Mouse (Mus musculus): ENCODE results near the gene Ndufa3. TPM values are rescaled to one million over a fixed set of nuclear protein-coding genes. Genes with fewer than 3 reads are reported as not detected.
"Not testable (repeated sequence)": the region's sequence is repeated elsewhere in the genome, so short reads cannot be mapped to it uniquely, and the experiment has no call there.

Gene Ndufa3
- polyA plus RNA-seq, 1 experiment from 2014 or later = 398 TPM

DNA sequence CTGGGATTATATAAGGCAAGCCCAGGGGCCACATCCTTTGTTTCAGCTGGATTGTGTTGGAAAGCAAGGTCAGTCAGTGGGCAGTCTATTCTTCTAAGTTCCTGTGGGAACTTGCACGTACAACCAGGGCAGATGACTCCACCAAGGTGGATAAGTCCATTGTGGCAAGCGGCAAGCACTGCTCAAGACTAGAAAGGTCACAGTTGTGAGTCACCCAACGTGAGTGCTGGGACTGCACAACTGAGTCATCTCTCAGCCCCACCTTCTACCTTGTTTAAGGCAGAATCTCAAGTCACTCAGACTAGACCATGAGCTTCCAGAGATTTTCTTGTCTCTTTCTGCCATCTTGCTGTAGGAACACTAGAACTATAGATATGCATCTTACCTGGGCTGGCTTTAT lies 26.6 kb upstream of the Ndufa3 start:
- Histone ChIP-seq H3K36me3 (replicated peaks) (no peaks in the 10 kb centered on the region), H3K9me3 (0 out of 2 replicates have a peak, but pooled peaks cover 2% of the 10 kb centered on the region), H3K4me1 (no peaks in the 10 kb centered on the region), H3K27me3 (replicated peaks; ENCODE audit: low read depth, poor library complexity, severe bottlenecking) (no peaks in the 10 kb centered on the region), H3K27ac (replicated peaks) (no peak overlapping the region), H3K4me3 (no peak overlapping the region)
- no peak for DNase-seq (ENCODE audit: low spot score)
- 82% methylated on average over 3 of the region's 3 CpGs for WGBS

DNA sequence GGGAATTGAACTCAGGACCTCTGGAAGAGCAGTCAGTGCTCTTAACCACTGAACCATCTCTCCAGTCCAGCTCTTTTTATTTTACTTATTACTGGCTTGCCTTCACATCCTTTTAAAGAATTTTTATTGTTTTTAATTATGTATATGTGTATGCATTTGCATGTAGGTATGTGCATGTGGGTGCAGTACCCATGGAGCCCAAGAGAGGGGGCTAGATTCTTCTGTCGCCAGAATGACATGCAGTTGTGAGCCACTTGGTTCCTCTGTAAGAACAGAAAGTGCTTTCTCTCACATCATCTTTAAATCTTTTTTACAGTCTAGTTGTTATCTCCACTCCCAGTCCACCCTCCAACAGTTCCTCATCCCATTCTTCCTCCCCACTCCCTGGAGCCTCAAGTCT lies 25.6 kb upstream of the Ndufa3 start:
- 69% methylated on average over 1 of the region's 1 CpGs for WGBS
- H3K4me3 ChIP-seq = no peak overlapping the region
- H3K9me3 ChIP-seq = 0 out of 2 replicates have a peak, but pooled peaks cover 2% of the 10 kb centered on the region
- no peak overlapping the region for H3K27ac ChIP-seq (replicated peaks)
- H3K4me1 ChIP-seq = no peaks in the 10 kb centered on the region
- H3K36me3 ChIP-seq (replicated peaks) = no peaks in the 10 kb centered on the region
- DNase-seq (ENCODE audit: low spot score) = no peak
- H3K27me3 ChIP-seq (replicated peaks; ENCODE audit: low read depth, poor library complexity, severe bottlenecking) = no peaks in the 10 kb centered on the region

GRCm38 (mm10) chr7:3593855-3594254 lies 23.3 kb upstream of the Ndufa3 start:
- Histone ChIP-seq H3K36me3 (replicated peaks) (no peaks in the 10 kb centered on the region), H3K27ac (replicated peaks) (no peak overlapping the region), H3K4me3 (no peak overlapping the region), H3K9me3 (0 out of 2 replicates have a peak, but pooled peaks cover 2% of the 10 kb centered on the region), H3K27me3 (replicated peaks; ENCODE audit: low read depth, poor library complexity, severe bottlenecking) (no peaks in the 10 kb centered on the region), H3K4me1 (no peaks in the 10 kb centered on the region)
- DNase-seq (ENCODE audit: low spot score) = no peak

DNA sequence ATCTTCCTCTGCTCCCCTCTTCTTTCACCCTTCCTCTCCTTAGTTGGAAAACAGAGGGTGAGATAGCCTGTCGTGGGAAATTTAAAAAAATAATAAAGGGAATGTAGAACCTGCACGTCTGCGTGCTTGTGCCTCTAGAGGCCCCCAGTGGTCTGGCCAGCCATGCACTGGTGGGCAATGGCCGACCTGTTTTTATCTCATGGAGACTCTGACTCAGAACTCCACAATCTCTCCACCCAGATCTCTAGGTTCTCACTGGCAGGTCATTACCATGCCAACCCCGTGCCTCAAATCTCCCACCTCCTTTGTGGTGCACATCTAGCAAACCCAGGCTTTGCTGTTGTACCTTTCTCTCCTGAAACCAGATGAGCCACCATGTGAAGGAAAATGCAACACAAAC lies 22.5 kb upstream of the Ndufa3 start:
- 25% methylated on average over 5 of the region's 5 CpGs for WGBS

GRCm38 (mm10) chr7:3595146-3595545 lies 22.0 kb upstream of the Ndufa3 start:
- Histone ChIP-seq H3K4me3 (peak overlapping the region; percentile 32; the same call in 1 of the 2 replicates), H3K36me3 (replicated peaks) (no peaks in the 10 kb centered on the region), H3K4me1 (no peaks in the 10 kb centered on the region), H3K27me3 (replicated peaks; ENCODE audit: low read depth, poor library complexity, severe bottlenecking) (no peaks in the 10 kb centered on the region), H3K27ac (replicated peaks) (no peak overlapping the region), H3K9me3 (0 out of 2 replicates have a peak, but pooled peaks cover 2% of the 10 kb centered on the region)
- DNase-seq (ENCODE audit: low spot score) = peak; percentile 12
- WGBS = 22% methylated on average over 9 of the region's 9 CpGs

More for the DNA sequence above, 22.5 kb upstream of the Ndufa3 start:
- Histone ChIP-seq H3K27me3 (replicated peaks; ENCODE audit: low read depth, poor library complexity, severe bottlenecking) (no peaks in the 10 kb centered on the region), H3K4me3 (peak overlapping the region; percentile 32; the same call in 1 of the 2 replicates), H3K36me3 (replicated peaks) (no peaks in the 10 kb centered on the region), H3K4me1 (no peaks in the 10 kb centered on the region), H3K27ac (replicated peaks) (no peak overlapping the region), H3K9me3 (0 out of 2 replicates have a peak, but pooled peaks cover 2% of the 10 kb centered on the region)
- DNase-seq (ENCODE audit: low spot score) = no peak

GRCm38 (mm10) chr7:3597755-3598154 lies 19.4 kb upstream of the Ndufa3 start:
- not testable (repeated sequence) for H3K4me1 ChIP-seq; H3K36me3 ChIP-seq (replicated peaks); H3K4me3 ChIP-seq; H3K27me3 ChIP-seq (replicated peaks; ENCODE audit: low read depth, poor library complexity, severe bottlenecking); H3K27ac ChIP-seq (replicated peaks); H3K9me3 ChIP-seq; DNase-seq (ENCODE audit: low spot score)
- WGBS = 67% methylated on average over 1 of the region's 1 CpGs

GRCm38 (mm10) chr7:3601119-3601518 lies 16.1 kb upstream of the Ndufa3 start:
- DNase-seq (ENCODE audit: low spot score) = peak; percentile 63
- Histone ChIP-seq H3K36me3 (replicated peaks) (no peaks in the 10 kb centered on the region), H3K27ac (replicated peaks) (no peak overlapping the region), H3K4me3 (no peak overlapping the region), H3K27me3 (replicated peaks; ENCODE audit: low read depth, poor library complexity, severe bottlenecking) (no peaks in the 10 kb centered on the region), H3K4me1 (no peaks in the 10 kb centered on the region; the same call in 1 of the 2 replicates), H3K9me3 (no peaks in the 10 kb centered on the region)
- 26% methylated on average over 4 of the region's 4 CpGs for WGBS

GRCm38 (mm10) chr7:3606798-3607197 lies 10.4 kb upstream of the Ndufa3 start:
- Histone ChIP-seq H3K4me1 (no peaks in the 10 kb centered on the region; the same call in 1 of the 2 replicates), H3K4me3 (no peak overlapping the region), H3K27ac (replicated peaks) (no peak overlapping the region), H3K27me3 (replicated peaks; ENCODE audit: low read depth, poor library complexity, severe bottlenecking) (no peaks in the 10 kb centered on the region), H3K36me3 (replicated peaks) (no peaks in the 10 kb centered on the region), H3K9me3 (no peaks in the 10 kb centered on the region)
- whole genome bisulfite sequencing = 13% methylated on average over 2 of the region's 2 CpGs
- DNase-seq (ENCODE audit: low spot score) = no peak

- Histone ChIP-seq H3K4me1 (no peaks in the 10 kb centered on the region; the same call in 1 of the 2 replicates), H3K4me3 (no peak overlapping the region), H3K9me3 (no peaks in the 10 kb centered on the region), H3K27ac (replicated peaks) (no peak overlapping the region), H3K27me3 (replicated peaks; ENCODE audit: low read depth, poor library complexity, severe bottlenecking) (no peaks in the 10 kb centered on the region), H3K36me3 (replicated peaks) (no peaks in the 10 kb centered on the region)
- 88% methylated on average over 6 of the region's 6 CpGs for WGBS
- no peak for DNase-seq (ENCODE audit: low spot score)
These were observed 9.8 kb upstream of the Ndufa3 start for GRCm38 (mm10) chr7:3607391-3607790.

DNA sequence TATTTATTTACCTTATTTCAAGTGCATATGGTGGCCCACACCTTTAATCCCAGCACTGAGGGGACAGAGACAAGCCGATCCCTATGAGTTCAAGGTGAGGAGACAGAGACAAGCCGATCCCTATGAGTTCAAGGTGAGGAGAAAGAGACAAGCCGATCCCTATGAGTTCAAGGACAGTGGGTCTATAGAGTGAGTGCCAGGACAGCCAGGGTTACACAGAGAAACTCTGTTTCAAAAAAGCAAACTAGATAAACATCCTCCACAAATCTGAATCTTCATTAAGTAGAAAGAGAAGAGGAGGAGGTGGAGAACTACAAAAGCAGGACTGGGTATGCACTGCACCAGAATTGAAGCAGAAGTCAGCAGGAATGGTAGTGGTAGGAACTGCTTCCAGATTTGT lies 8.5 kb upstream of the Ndufa3 start:
- H3K27ac ChIP-seq (replicated peaks) = no peak overlapping the region
- 89% methylated on average over 3 of the region's 3 CpGs for WGBS
- no peak for DNase-seq (ENCODE audit: low spot score)

DNA sequence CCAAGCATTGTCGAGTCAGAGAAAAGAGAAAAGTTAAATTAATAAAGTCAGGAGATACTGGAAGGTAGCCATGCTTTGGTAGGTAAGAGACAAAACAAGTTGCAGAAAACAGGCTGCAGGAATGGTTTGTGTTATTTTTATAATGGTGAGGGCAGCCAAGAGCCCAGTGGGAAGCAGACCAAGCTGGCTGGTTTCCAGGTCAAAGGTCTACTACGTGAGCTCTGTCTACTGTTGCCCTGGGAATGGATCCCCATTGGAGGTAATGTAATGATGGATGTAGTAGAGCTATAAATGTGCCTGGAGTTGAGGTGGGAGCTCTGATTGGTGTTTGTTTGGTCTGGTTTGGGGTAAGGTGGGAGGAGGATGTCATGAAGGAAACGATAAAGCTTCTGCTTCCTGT lies 8.1 kb upstream of the Ndufa3 start:
- no peaks in the 10 kb centered on the region for H3K9me3 ChIP-seq
- 74% methylated on average over 3 of the region's 3 CpGs for WGBS
- H3K36me3 ChIP-seq (replicated peaks) = no peaks in the 10 kb centered on the region
- no peaks in the 10 kb centered on the region for H3K27me3 ChIP-seq (replicated peaks; ENCODE audit: low read depth, poor library complexity, severe bottlenecking)
- H3K27ac ChIP-seq (replicated peaks) = no peak overlapping the region
- H3K4me1 ChIP-seq = no peaks in the 10 kb centered on the region
- H3K4me3 ChIP-seq = no peak overlapping the region
- DNase-seq (ENCODE audit: low spot score) = no peak

More for the DNA sequence above, 8.5 kb upstream of the Ndufa3 start:
- Histone ChIP-seq H3K4me3 (no peak overlapping the region), H3K27me3 (replicated peaks; ENCODE audit: low read depth, poor library complexity, severe bottlenecking) (no peaks in the 10 kb centered on the region), H3K36me3 (replicated peaks) (no peaks in the 10 kb centered on the region), H3K9me3 (no peaks in the 10 kb centered on the region), H3K4me1 (no peaks in the 10 kb centered on the region; the same call in 1 of the 2 replicates)

DNA sequence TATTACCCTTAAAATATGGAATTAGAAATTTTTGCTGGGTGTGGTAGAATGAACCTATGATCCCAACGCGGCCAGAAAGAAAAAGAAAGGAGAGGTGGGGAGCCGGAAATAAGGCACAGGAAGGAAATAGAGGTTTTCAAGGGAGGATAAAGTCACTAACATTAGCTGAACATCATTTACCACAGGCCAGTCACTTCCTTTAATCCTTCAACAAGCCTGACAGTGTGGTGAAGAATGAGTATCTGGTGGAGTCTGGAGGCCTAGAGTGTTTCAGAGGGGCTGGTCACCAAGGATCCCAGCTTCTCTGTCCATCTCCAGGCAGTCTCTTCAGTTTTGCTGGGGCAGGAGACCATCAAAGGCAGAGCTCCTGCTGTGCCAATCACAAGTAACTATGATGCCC lies 6.7 kb upstream of the Ndufa3 start:
- Histone ChIP-seq H3K4me3 (no peak overlapping the region), H3K36me3 (replicated peaks) (no peaks in the 10 kb centered on the region), H3K4me1 (no peaks in the 10 kb centered on the region), H3K27ac (replicated peaks) (no peak overlapping the region), H3K27me3 (replicated peaks; ENCODE audit: low read depth, poor library complexity, severe bottlenecking) (no peaks in the 10 kb centered on the region), H3K9me3 (no peaks in the 10 kb centered on the region)
- no peak for DNase-seq (ENCODE audit: low spot score)
- 90% methylated on average over 3 of the region's 3 CpGs for WGBS

DNA sequence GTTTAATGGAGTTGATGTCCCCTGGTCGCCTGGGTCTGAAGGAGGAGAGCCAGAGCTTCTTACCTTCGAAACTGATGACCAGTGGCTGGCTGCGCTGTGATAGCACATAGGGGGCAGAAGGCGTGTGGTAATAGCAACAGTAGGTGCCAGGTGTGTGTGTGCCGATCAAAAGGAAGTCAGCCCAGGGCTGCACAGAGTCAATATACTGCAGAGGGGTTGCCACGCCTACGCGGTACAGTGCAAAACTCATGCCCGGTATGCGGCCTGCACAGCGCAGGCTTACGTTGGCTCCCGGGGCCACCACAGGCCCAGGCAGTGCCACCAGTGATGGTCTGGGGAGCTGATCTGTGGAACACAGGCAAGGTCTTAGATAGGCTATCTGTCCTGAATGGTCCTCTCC lies 6.2 kb upstream of the Ndufa3 start:
- no peak overlapping the region for H3K4me3 ChIP-seq
- no peaks in the 10 kb centered on the region for H3K9me3 ChIP-seq
- no peak overlapping the region for H3K27ac ChIP-seq (replicated peaks)
- no peaks in the 10 kb centered on the region for H3K27me3 ChIP-seq (replicated peaks; ENCODE audit: low read depth, poor library complexity, severe bottlenecking)
- 90% methylated on average over 13 of the region's 13 CpGs for WGBS
- H3K4me1 ChIP-seq = no peaks in the 10 kb centered on the region
- H3K36me3 ChIP-seq (replicated peaks) = no peaks in the 10 kb centered on the region
- no peak for DNase-seq (ENCODE audit: low spot score)

- DNase-seq (ENCODE audit: low spot score) = no peak
- no peak overlapping the region for H3K27ac ChIP-seq (replicated peaks)
- peaks cover 5% of the 10 kb centered on the region for H3K36me3 ChIP-seq (replicated peaks)
- 79% methylated on average over 3 of the region's 3 CpGs for WGBS
- H3K9me3 ChIP-seq = no peaks in the 10 kb centered on the region
- no peaks in the 10 kb centered on the region for H3K27me3 ChIP-seq (replicated peaks; ENCODE audit: low read depth, poor library complexity, severe bottlenecking)
- H3K4me1 ChIP-seq = peaks cover 6% of the 10 kb centered on the region
- H3K4me3 ChIP-seq = no peak overlapping the region
These were observed 3.2 kb upstream of the Ndufa3 start for GRCm38 (mm10) chr7:3614021-3614420.

Data from embryonic facial prominence, embryonic 10.5 days (tissue).